Mouse (Mus musculus) limb, embryonic 11.5 days (tissue): ENCODE results near the gene Rbp1. TPM values are rescaled to one million over a fixed set of nuclear protein-coding genes. Genes with fewer than 3 reads are reported as not detected.

Experiments used
- ATAC-seq: fragments of 200-750 bp; cut with Nextera tagmentation; 2 replicates; pipeline ENCODE4 v1.8.0; 2017; ENCODE audit warnings: low read depth; ENCODE audit not compliant: insufficient number of reproducible peaks, low FRiP score, low TSS enrichment
- DNase-seq: peaks from one replicate; pipeline ENCODE4 v3.0.0-alpha.2; 2015; ENCODE audit warnings: low spot score
- H3K27ac ChIP-seq: fragments of 300-500 bp; sonication (generic); replicated peaks from 2 replicates; pipeline ENCODE4 v1.5.1; 2014; ENCODE audit warnings: low read depth, mild to moderate bottlenecking, low read length
- H3K27me3 ChIP-seq: fragments of 300-500 bp; sonication (generic); 2 replicates; pipeline ENCODE4 v1.6.1; 2014; ENCODE audit warnings: mild to moderate bottlenecking, low read length, mixed read lengths; ENCODE audit not compliant: control insufficient read depth, insufficient read depth
- H3K36me3 ChIP-seq: fragments of 300-500 bp; sonication (generic); 2 replicates; pipeline ENCODE4 v1.6.1; 2014; ENCODE audit warnings: mild to moderate bottlenecking, low read length, moderate library complexity, mixed read lengths; ENCODE audit not compliant: control insufficient read depth, insufficient read depth
- H3K4me1 ChIP-seq: fragments of 300-500 bp; sonication (generic); 2 replicates; pipeline ENCODE4 v1.6.1; 2014; ENCODE audit warnings: low read length, mixed read lengths; ENCODE audit not compliant: control insufficient read depth, insufficient read depth
- H3K4me2 ChIP-seq: fragments of 300-500 bp; sonication (generic); 2 replicates; pipeline ENCODE4 v1.6.1; 2014; ENCODE audit warnings: low read depth, mild to moderate bottlenecking, moderate library complexity; ENCODE audit not compliant: severe bottlenecking
- H3K4me3 ChIP-seq: fragments of 300-500 bp; sonication (generic); 2 replicates; pipeline ENCODE4 v1.5.1; 2014; ENCODE audit warnings: low read depth, low read length
- H3K9ac ChIP-seq: fragments of 300-500 bp; sonication (generic); 2 replicates; pipeline ENCODE4 v1.6.1; 2014; ENCODE audit warnings: mild to moderate bottlenecking, low read length
- H3K9me3 ChIP-seq: fragments of 300-500 bp; sonication (generic); 2 replicates; pipeline ENCODE4 v1.6.1; 2016; ENCODE audit warnings: low read length; ENCODE audit not compliant: control insufficient read depth
- WGBS: fragments of 180-500 bp; shearing (Covaris S2); extraction: QIAGEN DNeasy Blood & Tissue Kit; methylation state at CpG from one replicate; pipeline ENCODE4 v1.1.7; 2014; 5-methylcytosine and 5-hydroxymethylcytosine counted together
- polyA plus RNA-seq: library from polyadenylated mRNA; unstranded; fragments of >200 nt; fragmentation: Nextera tagmentation; extraction: Ambion mirVana; gene quantifications from 2 replicates; pipeline ENCODE4 v1.2.1, GENCODE M21; 2014

Rbp1 gene
- polyA plus RNA-seq, 1 experiment from 2014 or later: 29.5 TPM

DNA sequence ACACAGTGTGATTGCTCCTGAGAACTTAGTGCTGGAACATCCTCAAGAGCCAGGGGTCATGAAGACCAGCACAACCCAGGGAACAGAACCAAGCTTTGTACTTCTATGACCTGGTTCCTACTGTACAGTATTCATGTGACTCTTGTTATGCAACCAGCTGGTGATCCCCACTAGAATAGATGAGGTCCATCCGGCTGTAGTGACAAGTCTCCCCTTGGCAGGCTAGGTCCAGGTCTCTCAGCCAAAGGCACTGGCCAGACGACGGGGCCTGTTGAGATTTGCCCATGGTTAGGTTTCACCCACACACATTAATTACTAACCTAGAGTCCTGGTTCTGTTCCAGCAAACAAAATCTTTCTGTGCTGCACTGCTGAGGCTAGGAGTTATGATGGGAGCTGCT is 4.4 kb upstream of the Rbp1 start:
- no peaks in the 10 kb centered on the region for H3K4me1 ChIP-seq
- no peak overlapping the region for H3K4me2 ChIP-seq
- H3K27ac ChIP-seq: no peak overlapping the region
- DNase-seq: no peak
- no peak overlapping the region for H3K4me3 ChIP-seq
- no peaks in the 10 kb centered on the region for H3K27me3 ChIP-seq
- H3K36me3 ChIP-seq: no peaks in the 10 kb centered on the region
- no peak overlapping the region for H3K9ac ChIP-seq
- WGBS: 86% methylated on average over 3 of the region's 3 CpGs
- H3K9me3 ChIP-seq: no peaks in the 10 kb centered on the region
- no peak for ATAC-seq

GRCm38 (mm10) chr9:98420666-98421065 is 2.1 kb upstream of the Rbp1 start:
- 47% methylated on average over 1 of the region's 1 CpGs for WGBS
- Histone ChIP-seq H3K27me3 (no peaks in the 10 kb centered on the region), H3K9me3 (no peaks in the 10 kb centered on the region), H3K4me3 (no peak overlapping the region), H3K4me1 (no peaks in the 10 kb centered on the region), H3K4me2 (no peak overlapping the region), H3K36me3 (no peaks in the 10 kb centered on the region), H3K27ac (no peak overlapping the region), H3K9ac (no peak overlapping the region)
- DNase-seq (no peak), ATAC-seq (no peak)

DNA sequence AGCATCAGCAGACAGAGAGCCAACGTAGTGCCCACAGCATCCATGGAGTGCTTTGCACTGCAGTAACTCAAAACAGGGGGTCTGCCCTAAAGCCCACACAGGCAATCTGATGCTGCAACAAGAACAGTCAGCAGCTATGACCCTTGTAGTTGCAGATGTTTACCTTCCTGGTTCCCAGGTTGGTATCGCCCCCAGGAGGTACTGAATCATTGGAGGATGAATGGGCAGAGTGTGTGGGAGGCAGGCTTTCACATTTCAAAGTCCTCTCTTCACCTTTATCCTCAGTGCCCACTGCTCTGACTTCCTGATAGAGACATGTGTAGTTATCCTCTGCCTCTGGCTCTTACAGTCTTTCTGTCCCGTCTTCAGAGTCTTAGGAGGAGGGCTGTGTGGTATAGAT is 858 bp upstream of the Rbp1 start:
- DNase-seq: no peak
- Histone ChIP-seq H3K4me2 (no peak overlapping the region), H3K4me3 (no peak overlapping the region), H3K36me3 (no peaks in the 10 kb centered on the region), H3K9ac (no peak overlapping the region), H3K27ac (no peak overlapping the region), H3K9me3 (no peaks in the 10 kb centered on the region), H3K27me3 (no peaks in the 10 kb centered on the region), H3K4me1 (no peaks in the 10 kb centered on the region)
- ATAC-seq: no peak
- 53% methylated on average over 3 of the region's 3 CpGs for WGBS

GRCm38 (mm10) chr9:98423691-98424090 is 930 bp downstream of the Rbp1 start:
- Histone ChIP-seq H3K36me3 (no peaks in the 10 kb centered on the region), H3K9ac (no peak overlapping the region), H3K27me3 (no peaks in the 10 kb centered on the region), H3K9me3 (no peaks in the 10 kb centered on the region), H3K4me1 (no peaks in the 10 kb centered on the region), H3K4me2 (no peak overlapping the region), H3K27ac (no peak overlapping the region), H3K4me3 (no peak overlapping the region)
- WGBS: 14% methylated on average over 4 of the region's 4 CpGs
- ATAC-seq: no peak
- DNase-seq: no peak

- peak overlapping the region; percentile 81 for H3K4me2 ChIP-seq
- H3K9me3 ChIP-seq: no peaks in the 10 kb centered on the region
- H3K27me3 ChIP-seq: no peaks in the 10 kb centered on the region
- peak overlapping the region; percentile 59 for H3K9ac ChIP-seq
- DNase-seq: peak; percentile 40
- H3K36me3 ChIP-seq: no peaks in the 10 kb centered on the region
- no peak overlapping the region for H3K27ac ChIP-seq
- 3% methylated on average over 8 of the region's 8 CpGs for WGBS
- peak overlapping the region; percentile 49 for H3K4me3 ChIP-seq
- ATAC-seq: no peak
- no peaks in the 10 kb centered on the region for H3K4me1 ChIP-seq
Measured at GRCm38 (mm10) chr9:98424291-98424690, 1.5 kb downstream of the Rbp1 start.

GRCm38 (mm10) chr9:98424725-98425210 is 2.0 kb downstream of the Rbp1 start:
- Histone ChIP-seq H3K4me1 (no peaks in the 10 kb centered on the region), H3K9me3 (no peaks in the 10 kb centered on the region), H3K4me2 (peak overlapping the region; percentile 81), H3K36me3 (no peaks in the 10 kb centered on the region), H3K4me3 (peak overlapping the region; percentile 49), H3K9ac (peak overlapping the region; percentile 59), H3K27ac (no peak overlapping the region), H3K27me3 (no peaks in the 10 kb centered on the region)
- WGBS: under 1% methylated on average over 37 of the region's 42 CpGs
- ATAC-seq: peak; percentile 68
- peak; percentile 79 for DNase-seq

- Histone ChIP-seq H3K27me3 (no peaks in the 10 kb centered on the region), H3K4me1 (no peaks in the 10 kb centered on the region), H3K9ac (no peak overlapping the region), H3K4me3 (peak overlapping the region; percentile 49), H3K9me3 (no peaks in the 10 kb centered on the region), H3K4me2 (peak overlapping the region; percentile 81), H3K36me3 (no peaks in the 10 kb centered on the region), H3K27ac (no peak overlapping the region)
- 6% methylated on average over 19 of the region's 19 CpGs for WGBS
- ATAC-seq: no peak
- DNase-seq: peak; percentile 43
Measured at GRCm38 (mm10) chr9:98425351-98425880, 2.7 kb downstream of the Rbp1 start.

GRCm38 (mm10) chr9:98427906-98428517 is 5.3 kb downstream of the Rbp1 start:
- H3K4me3 ChIP-seq: no peak overlapping the region
- H3K27ac ChIP-seq: no peak overlapping the region

GRCm38 (mm10) chr9:98428783-98429182 is 6.0 kb downstream of the Rbp1 start:
- ATAC-seq: no peak

More at GRCm38 (mm10) chr9:98427906-98428517, 5.3 kb downstream of the Rbp1 start:
- no peaks in the 10 kb centered on the region for H3K9me3 ChIP-seq
- no peak overlapping the region for H3K9ac ChIP-seq
- WGBS: 76% methylated on average over 4 of the region's 4 CpGs
- ATAC-seq (no peak), DNase-seq (no peak)
- H3K27me3 ChIP-seq: no peaks in the 10 kb centered on the region
- no peaks in the 10 kb centered on the region for H3K4me1 ChIP-seq
- H3K4me2 ChIP-seq: no peak overlapping the region
- H3K36me3 ChIP-seq: no peaks in the 10 kb centered on the region

More at GRCm38 (mm10) chr9:98428783-98429182, 6.0 kb downstream of the Rbp1 start:
- Histone ChIP-seq H3K4me1 (no peaks in the 10 kb centered on the region), H3K36me3 (no peaks in the 10 kb centered on the region), H3K27me3 (no peaks in the 10 kb centered on the region), H3K9me3 (no peaks in the 10 kb centered on the region), H3K4me2 (no peak overlapping the region), H3K9ac (no peak overlapping the region), H3K27ac (no peak overlapping the region), H3K4me3 (no peak overlapping the region)
- 81% methylated on average over 8 of the region's 8 CpGs for WGBS
- no peak for DNase-seq
